Mouse (Mus musculus) embryo, embryonic 11.5 days (tissue): ENCODE data around the gene Osm.

Experiments
- DNase-seq: peaks from one replicate; pipeline ENCODE4 v3.0.0-alpha.2; 2012; ENCODE audit warnings: low read depth, low spot score

Gene Osm

GRCm38 (mm10) chr11:4238167-4238566 is 1.9 kb downstream of the Osm start:
- DNase-seq: no peak

DNA sequence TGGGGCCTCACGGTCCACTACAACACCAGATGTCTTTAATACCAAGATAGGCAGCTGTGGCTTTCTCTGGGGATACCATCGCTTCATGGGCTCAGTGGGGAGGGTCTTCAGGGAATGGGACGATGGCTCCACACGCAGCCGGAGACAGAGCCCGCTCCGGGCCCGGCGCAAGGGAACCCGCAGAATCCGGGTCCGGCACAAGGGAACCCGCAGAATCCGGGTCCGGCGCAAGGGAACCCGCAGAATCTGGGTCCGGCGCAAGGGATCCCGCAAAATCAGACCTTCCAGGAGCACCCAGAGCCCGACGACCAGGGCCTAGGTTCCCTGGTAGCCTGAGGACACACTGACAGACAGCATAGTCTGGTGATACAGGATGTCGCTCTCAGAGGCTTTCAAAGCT is 3.5 kb downstream of the Osm start:
- DNase-seq: no peak

DNA sequence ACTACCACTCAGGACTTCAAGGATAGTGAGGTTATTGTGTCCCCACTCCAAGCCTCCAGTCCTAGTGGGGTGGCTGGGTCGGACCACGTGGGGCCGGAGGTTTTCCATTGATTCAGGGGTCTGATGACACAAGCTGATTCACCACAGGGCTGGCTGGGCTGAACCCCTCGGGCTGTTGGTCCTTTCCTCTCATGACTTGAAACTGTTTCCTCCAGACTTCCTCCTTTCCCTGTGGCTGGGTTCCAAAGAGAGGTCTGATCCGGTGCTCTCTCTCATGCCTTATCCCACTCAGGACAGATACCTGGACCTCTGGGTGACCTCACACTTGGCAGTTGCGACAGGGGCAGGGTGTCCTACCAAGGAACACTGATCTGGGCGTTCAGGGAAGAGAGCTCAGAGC is 3.9 kb downstream of the Osm start:
- DNase-seq: no peak

GRCm38 (mm10) chr11:4241180-4241579 is 5.0 kb downstream of the Osm start:
- no peak for DNase-seq

DNA sequence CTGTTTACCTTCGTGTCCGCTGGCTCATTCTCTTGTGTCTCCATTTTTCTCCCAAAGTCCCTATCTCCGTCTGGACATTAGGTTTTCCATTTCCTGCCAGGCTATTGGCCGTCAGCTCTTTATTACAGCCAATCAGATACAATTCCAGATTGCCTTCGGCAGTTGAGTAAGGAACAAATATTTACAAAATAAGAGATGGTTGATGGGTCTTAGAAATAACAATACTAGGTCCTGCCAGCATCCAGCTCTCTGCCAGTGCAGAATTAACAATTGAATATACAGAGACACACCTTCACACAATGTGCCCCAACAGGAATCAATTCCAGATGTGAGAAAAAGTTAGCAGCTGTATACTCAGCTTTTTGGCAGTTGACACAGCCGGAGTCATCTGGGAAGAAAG is 9.9 kb downstream of the Osm start:
- DNase-seq: no peak

DNA sequence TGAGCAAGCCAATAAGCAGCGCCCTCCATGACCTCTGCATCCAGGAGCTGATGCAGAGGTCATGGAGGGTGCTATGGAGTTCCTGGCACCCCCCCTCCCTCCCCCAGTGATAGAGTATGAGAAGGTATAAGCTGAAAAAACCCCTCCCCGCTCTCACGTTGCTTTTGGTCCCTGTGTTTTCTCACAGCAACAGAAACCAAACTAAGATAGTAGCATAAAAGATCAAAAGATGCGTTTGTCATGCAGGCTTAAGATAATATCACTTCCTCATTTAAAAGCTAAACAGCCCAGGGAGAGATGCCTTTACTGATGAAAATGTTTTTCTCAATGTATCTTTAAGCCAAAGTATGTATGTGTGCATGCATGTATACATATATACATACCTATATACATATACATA is 10.4 kb downstream of the Osm start:
- no peak for DNase-seq

DNA sequence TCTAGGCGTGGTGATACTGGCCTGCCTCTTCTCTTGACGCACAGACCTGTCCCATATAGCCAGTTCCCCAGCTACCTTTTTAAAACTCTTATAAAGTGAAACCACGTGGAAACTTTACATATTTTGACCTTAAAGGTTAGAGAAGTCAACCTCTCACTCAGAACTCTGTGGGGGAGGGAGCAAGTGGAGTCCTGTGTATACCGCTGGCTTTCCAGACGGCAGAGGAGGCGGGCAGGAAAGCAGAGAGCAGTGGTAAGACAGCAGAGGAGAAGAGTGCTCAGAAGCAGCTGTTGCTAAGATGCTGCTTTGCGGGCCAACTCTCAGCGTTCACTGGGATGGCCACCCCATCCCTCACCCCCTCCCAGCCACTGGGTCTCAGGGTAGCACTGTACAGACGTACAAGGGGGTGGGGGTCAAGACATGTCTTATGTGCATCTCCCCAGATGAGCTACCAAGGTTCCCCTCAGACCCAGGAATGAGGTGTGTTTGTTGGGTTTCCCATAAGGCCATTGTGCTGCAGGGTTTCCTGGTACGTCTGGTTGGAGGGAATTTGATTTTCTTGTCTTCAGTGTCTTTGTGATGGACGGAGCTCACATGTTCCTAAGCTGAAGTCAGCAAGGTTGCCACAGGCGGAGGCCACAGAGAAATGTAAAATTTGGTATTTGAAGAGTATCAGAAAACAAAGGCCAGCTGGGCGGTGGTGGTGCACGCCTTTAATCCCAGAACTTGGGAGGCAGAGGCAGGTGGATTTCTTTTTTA is 11.2 kb downstream of the Osm start:
- DNase-seq: no peak

GRCm38 (mm10) chr11:4249151-4249550 is 12.9 kb downstream of the Osm start:
- no peak for DNase-seq

- no peak for DNase-seq
These were observed 14.1 kb downstream of the Osm start for GRCm38 (mm10) chr11:4250290-4250689.

GRCm38 (mm10) chr11:4251376-4251775 is 15.2 kb downstream of the Osm start:
- no peak for DNase-seq

- no peak for DNase-seq
These were observed 16.7 kb downstream of the Osm start for GRCm38 (mm10) chr11:4252886-4253285.

- no peak for DNase-seq
These were observed 20.8 kb downstream of the Osm start, which contains the start of gene Lif for GRCm38 (mm10) chr11:4256846-4257607. Lif (plus strand) TSS chr11:4257557.

DNA sequence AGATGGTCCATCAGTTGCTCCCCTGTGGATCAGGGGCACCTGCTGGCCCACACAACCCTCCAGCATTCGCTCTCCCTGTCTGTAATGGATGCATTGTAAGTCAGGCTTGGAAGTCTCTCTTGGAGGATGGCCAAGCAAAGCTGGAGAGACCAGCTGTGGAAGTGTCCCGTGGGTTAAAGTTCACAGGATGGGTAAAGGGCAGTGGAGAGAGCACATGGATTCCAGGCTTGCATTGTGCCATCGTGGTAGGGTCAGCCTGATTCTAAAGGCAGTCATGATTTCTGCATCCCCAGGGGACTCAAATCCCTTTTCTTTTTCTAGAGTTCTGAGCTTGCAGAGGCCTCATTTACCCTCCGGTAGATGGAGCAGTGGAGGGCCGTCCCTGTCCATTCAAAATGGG is 21.5 kb downstream of the Osm start:
- no peak for DNase-seq

GRCm38 (mm10) chr11:4258657-4259082 is 22.4 kb downstream of the Osm start:
- peak; percentile 75 for DNase-seq

- no peak for DNase-seq
These were observed 24.4 kb downstream of the Osm start for GRCm38 (mm10) chr11:4260463-4261187.

GRCm38 (mm10) chr11:4261188-4261494 is 24.9 kb downstream of the Osm start:
- DNase-seq: no peak

DNA sequence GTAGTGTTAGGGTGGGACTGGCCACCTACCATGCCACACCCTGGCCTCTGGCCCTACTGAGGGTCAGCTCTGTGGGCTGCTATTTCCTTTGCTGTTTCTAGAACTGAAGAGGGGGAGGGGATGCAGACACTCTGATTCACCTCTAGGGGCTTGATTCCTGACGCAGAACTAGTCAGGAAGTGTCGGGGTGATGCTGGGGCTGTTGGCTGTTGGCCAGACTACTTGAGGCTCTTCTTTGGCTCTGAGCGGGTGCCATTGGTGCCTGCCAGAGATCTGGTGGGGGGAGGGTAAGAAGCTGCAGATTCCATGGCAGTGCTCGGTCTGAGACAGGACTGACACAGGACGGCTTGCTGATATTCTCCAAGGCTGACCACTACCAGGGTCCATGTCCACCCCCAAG is 25.7 kb downstream of the Osm start:
- no peak for DNase-seq

GRCm38 (mm10) chr11:4262847-4263246 is 26.6 kb downstream of the Osm start:
- no peak for DNase-seq

GRCm38 (mm10) chr11:4263296-4263695 is 27.1 kb downstream of the Osm start:
- no peak for DNase-seq

DNA sequence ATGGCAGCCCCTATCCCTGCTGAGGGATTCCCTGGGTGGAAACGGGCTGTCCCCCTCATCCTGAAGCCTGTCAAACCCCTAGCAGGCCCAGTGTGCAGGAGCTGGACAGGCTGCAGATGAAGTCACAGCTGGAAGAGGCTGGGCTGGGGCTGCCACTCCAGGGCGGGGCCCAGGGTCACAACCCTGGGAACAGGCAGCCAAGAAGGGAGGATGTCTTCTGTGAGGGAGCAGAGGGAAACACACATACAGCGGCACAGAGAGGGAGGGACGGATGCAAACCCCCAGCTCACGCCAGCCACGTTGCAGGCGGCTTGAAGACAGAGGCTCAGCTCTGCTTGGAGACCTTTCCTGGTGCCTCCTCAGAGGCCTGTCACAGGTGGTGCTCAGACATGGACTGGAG is 27.8 kb downstream of the Osm start:
- DNase-seq: no peak

DNA sequence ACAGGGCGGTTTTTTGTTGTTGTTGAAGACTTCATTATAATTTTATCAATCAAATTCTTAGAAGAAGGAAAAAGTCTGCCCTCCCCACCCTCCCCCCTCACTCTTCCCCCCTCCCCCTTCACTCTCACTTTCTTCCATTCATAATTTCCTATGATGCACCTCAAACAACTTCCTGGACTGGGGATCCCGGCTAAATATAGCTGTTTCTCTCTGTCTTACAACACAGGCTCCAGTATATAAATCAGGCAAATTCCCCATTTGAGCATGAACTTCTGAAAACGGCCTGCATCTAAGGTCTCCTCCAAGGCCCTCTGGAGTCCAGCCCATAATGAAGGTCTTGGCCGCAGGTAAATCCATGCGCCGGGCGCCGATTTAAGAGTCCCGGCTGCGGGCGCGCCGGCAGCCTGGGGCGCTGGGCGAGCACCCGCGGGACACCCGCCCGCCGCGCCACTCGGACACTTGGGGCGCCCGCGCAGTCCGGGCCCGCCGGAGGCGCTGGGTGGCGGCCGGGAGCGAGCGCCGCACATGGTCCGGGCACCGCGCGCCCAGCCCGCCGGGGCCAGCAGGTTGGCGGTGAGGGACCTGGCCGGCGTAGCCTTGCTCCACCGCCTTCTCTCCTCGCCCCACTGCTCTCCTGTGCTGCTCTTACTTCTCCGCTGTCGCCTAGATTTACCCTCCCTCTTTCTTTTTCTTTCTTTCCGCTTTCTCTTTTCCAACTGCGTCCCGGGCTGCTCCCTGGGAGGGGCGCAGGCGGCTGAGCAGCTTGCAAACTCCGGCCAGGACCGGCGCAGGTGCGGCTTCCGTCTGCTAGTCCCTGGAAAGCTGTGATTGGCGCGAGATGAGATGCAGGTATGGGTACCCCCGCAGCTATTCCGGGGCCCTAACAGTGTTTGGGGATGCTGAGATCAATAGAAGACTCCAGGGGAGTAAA is 30.3 kb downstream of the Osm start:
- no peak for DNase-seq

DNA sequence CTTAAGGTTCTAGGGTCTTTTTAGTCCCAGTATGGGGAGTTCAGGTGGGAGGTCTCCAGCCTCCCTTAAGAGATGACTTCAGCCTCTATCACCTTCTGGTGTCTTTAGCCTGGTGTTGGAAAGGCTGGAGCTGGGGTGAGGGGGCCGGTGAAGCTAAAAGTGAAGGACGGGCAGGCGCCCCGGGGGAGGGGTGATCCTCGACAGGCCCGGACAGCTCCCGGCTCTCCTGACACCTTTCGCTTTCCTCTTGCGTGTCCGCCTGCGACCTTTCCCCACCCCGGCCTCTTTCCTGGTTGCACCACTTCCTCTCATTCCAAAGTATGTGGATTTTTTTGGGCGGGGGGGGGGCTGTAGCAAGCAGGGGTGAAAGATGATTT is 31.0 kb downstream of the Osm start:
- no peak for DNase-seq
